27 mouse cellular contexts compared by ENCODE assay signal in genomic region chr5:66515271-66515670, GRCm38 (mm10).
DNase-seq lines count a peak whose midpoint lies in the region; ATAC-seq lines count a peak whose summit lies in the region.
"Had no signal": no experiment of that assay in that cellular context is flagged by ENCODE, and none has a peak within 500 bp of the region (broad histone marks: within the 10 kb centered on the region; RNA-seq: fewer than 3 reads in every experiment).

No protein-coding gene starts in this region.

- no peaks in the 10 kb centered on the region for H3K36me3 ChIP-seq in kidney, embryonic 15.5 days
- H3K36me3 ChIP-seq in limb, embryonic 13.5 days: no peaks in the 10 kb centered on the region
- H3K36me3 ChIP-seq in liver, embryonic 11.5 days (ENCODE audit: control insufficient read depth, insufficient read depth, low read length): no peaks in the 10 kb centered on the region
- H3K36me3 ChIP-seq: forebrain, embryonic 10.5 days; G1E; heart, embryonic 12.5 days; heart, embryonic 15.5 days had no signal

- no peak overlapping the region for H3K4me3 ChIP-seq in kidney, embryonic 15.5 days (replicated peaks)
- no peak overlapping the region for H3K4me3 ChIP-seq in limb, embryonic 13.5 days
- H3K4me3 ChIP-seq in liver, embryonic 11.5 days (ENCODE audit: low read depth, low read length): no peak overlapping the region
- H3K4me3 ChIP-seq: forebrain, embryonic 10.5 days; heart, adult 2 months; heart, embryonic 12.5 days; heart, embryonic 15.5 days had no signal

- H3K27me3 ChIP-seq in kidney, embryonic 15.5 days: no peaks in the 10 kb centered on the region
- no peaks in the 10 kb centered on the region for H3K27me3 ChIP-seq in limb, embryonic 13.5 days
- H3K27me3 ChIP-seq in liver, embryonic 11.5 days (replicated peaks; ENCODE audit: control insufficient read depth, insufficient read depth, low read length): peaks cover under 1% of the 10 kb centered on the region
- H3K27me3 ChIP-seq: CH12.LX; heart, embryonic 12.5 days; heart, embryonic 15.5 days; Patski had no signal

- 59% methylated on average over 10 of the region's 10 CpGs for WGBS in kidney, embryonic 15.5 days
- 83% methylated on average over 10 of the region's 10 CpGs for WGBS in limb, embryonic 13.5 days
- 85% methylated on average over 10 of the region's 10 CpGs for WGBS in liver, embryonic 11.5 days

- ATAC-seq in kidney, embryonic 15.5 days (replicated peaks; ENCODE audit: low FRiP score): no peak
- no peak for ATAC-seq in limb, embryonic 13.5 days (ENCODE audit: low FRiP score, low read depth)
- ATAC-seq in liver, embryonic 11.5 days (replicated peaks; ENCODE audit: low FRiP score): no peak
- ATAC-seq: forebrain, embryonic 14.5 days; hindbrain, postnatal 0 days; inflammation-experienced regulatory T-cells, adult 6 months; Patski had no signal

- no peak overlapping the region for H3K27ac ChIP-seq in kidney, embryonic 15.5 days
- peak overlapping the region; percentile 16; the same call in 1 of the 2 replicates for H3K27ac ChIP-seq in limb, embryonic 13.5 days
- H3K27ac ChIP-seq in liver, embryonic 11.5 days (ENCODE audit: low read depth, low read length): no peak overlapping the region
- H3K27ac ChIP-seq: forebrain, embryonic 10.5 days; heart, adult 2 months; heart, embryonic 15.5 days; hindbrain, embryonic 14.5 days; hindbrain, postnatal 0 days had no signal

- H3K4me2 ChIP-seq in kidney, embryonic 15.5 days: 0 out of 2 replicates have a peak overlapping the region, but pooled peaks have one; percentile 3
- H3K4me2 ChIP-seq in limb, embryonic 13.5 days (replicated peaks): no peak overlapping the region
- no peak overlapping the region for H3K4me2 ChIP-seq in liver, embryonic 11.5 days
- H3K4me2 ChIP-seq: heart, embryonic 12.5 days; heart, embryonic 15.5 days; hindbrain, embryonic 14.5 days had no signal

- no peak overlapping the region for H3K9ac ChIP-seq in kidney, embryonic 15.5 days
- H3K9ac ChIP-seq in limb, embryonic 13.5 days: no peak overlapping the region
- no peak overlapping the region for H3K9ac ChIP-seq in liver, embryonic 11.5 days (ENCODE audit: low read depth, low read length)
- H3K9ac ChIP-seq: heart, embryonic 12.5 days; heart, embryonic 15.5 days; hindbrain, embryonic 14.5 days had no signal

- H3K4me1 ChIP-seq in kidney, embryonic 15.5 days: peaks cover 25% of the 10 kb centered on the region
- H3K4me1 ChIP-seq in limb, embryonic 13.5 days: peaks cover 56% of the 10 kb centered on the region
- H3K4me1 ChIP-seq in liver, embryonic 11.5 days (replicated peaks; ENCODE audit: control insufficient read depth, insufficient read depth, low read length): no peaks in the 10 kb centered on the region

- DNase-seq in heart, adult 11 months: peak; percentile 87
- DNase-seq in heart, adult 9 months (ENCODE audit: low spot score in 2 of 2): no peak
- DNase-seq in kidney, postnatal 36 days: no peak
- DNase-seq in R1 (ENCODE audit: low read depth, low spot score): peak; percentile 24
- no peak for DNase-seq in liver, embryonic 11.5 days (ENCODE audit: low spot score)
- DNase-seq: adrenal gland, adult 8-10 months; adrenal gland, postnatal 25 days; B cell, adult 2 months; cerebellum, adult 18-20 months; cerebellum, adult 9-10 months; cerebellum, postnatal 14 days; gastrocnemius, postnatal 25 days; heart, adult 2 months; heart, postnatal 10 days; heart, postnatal 4 days had no signal

- no peaks in the 10 kb centered on the region for H3K9me3 ChIP-seq in kidney, embryonic 15.5 days (replicated peaks)
- H3K9me3 ChIP-seq in limb, embryonic 13.5 days: no peaks in the 10 kb centered on the region
- no peaks in the 10 kb centered on the region for H3K9me3 ChIP-seq in liver, embryonic 11.5 days (ENCODE audit: control insufficient read depth, low read length)
- H3K9me3 ChIP-seq: forebrain, embryonic 10.5 days; heart, embryonic 12.5 days; heart, embryonic 15.5 days had no signal

Comparison
In these comparisons a context has a peak if more than half of its experiments do, and no peak if none do; other contexts are left out.
1. DNase-seq: peak in heart, adult 11 months (single experiment) and R1 (single experiment); none in heart, adult 9 months (0 of 2), kidney, postnatal 36 days (0 of 2) and liver, embryonic 11.5 days (single experiment).